Mouse (Mus musculus) forebrain, embryonic 15.5 days (tissue): ENCODE measurements around the gene Slc4a4. TPM values are rescaled to one million over a fixed set of nuclear protein-coding genes. Genes with fewer than 3 reads are reported as not detected.
"Not testable (repeated sequence)": the region's sequence is repeated elsewhere in the genome, so short reads cannot be mapped to it uniquely, and the experiment has no call there.

Experiments used
- ATAC-seq: fragments of 200-750 bp; cut with Nextera tagmentation; replicated peaks from 2 replicates; pipeline ENCODE4 v1.8.0; 2017; ENCODE audit warnings: mild to moderate bottlenecking, moderate TSS enrichment, moderate library complexity
- H3K27ac ChIP-seq: fragments of 300-500 bp; sonication (generic); replicated peaks from 2 replicates; pipeline ENCODE4 v1.5.1; 2015; ENCODE audit warnings: mild to moderate bottlenecking, inconsistent platforms
- H3K27me3 ChIP-seq: fragments of 300-500 bp; sonication (generic); 2 replicates; pipeline ENCODE4 v1.6.1; 2015; ENCODE audit warnings: inconsistent platforms
- H3K36me3 ChIP-seq: fragments of 300-500 bp; sonication (generic); 2 replicates; pipeline ENCODE4 v1.6.1; 2015; ENCODE audit warnings: mild to moderate bottlenecking, inconsistent platforms
- H3K4me1 ChIP-seq: fragments of 300-500 bp; sonication (generic); 2 replicates; pipeline ENCODE4 v1.6.1; 2015; ENCODE audit warnings: inconsistent platforms
- H3K4me2 ChIP-seq: fragments of 300-500 bp; sonication (generic); replicated peaks from 2 replicates; pipeline ENCODE4 v1.6.1; 2015; ENCODE audit warnings: mild to moderate bottlenecking, inconsistent platforms
- H3K4me3 ChIP-seq: fragments of 300-500 bp; sonication (generic); 2 replicates; pipeline ENCODE4 v1.5.1; 2015; ENCODE audit warnings: mild to moderate bottlenecking, inconsistent platforms
- H3K9ac ChIP-seq: fragments of 300-500 bp; sonication (generic); replicated peaks from 2 replicates; pipeline ENCODE4 v1.6.1; 2015; ENCODE audit warnings: mild to moderate bottlenecking, inconsistent platforms
- H3K9me3 ChIP-seq: fragments of 300-500 bp; sonication (generic); 2 replicates; pipeline ENCODE4 v1.6.1; 2016; ENCODE audit warnings: inconsistent platforms
- WGBS: fragments of 180-500 bp; shearing (Covaris S2); methylation state at CpG from one replicate; pipeline ENCODE4 v1.1.7; 2015; ENCODE audit warnings: mixed read lengths; 5-methylcytosine and 5-hydroxymethylcytosine counted together
- polyA plus RNA-seq: library from polyadenylated mRNA; unstranded; fragments of >200 nt; fragmentation: Nextera tagmentation; extraction: Ambion mirVana; gene quantifications from 2 replicates; pipeline ENCODE4 v1.2.1, GENCODE M21; 2015

Gene Slc4a4
- polyA plus RNA-seq, 1 experiment from 2014 or later: 4.1 TPM

- Histone ChIP-seq H3K27ac (no peak overlapping the region), H3K9ac (no peak overlapping the region), H3K27me3 (no peaks in the 10 kb centered on the region), H3K4me2 (no peak overlapping the region), H3K4me3 (no peak overlapping the region), H3K36me3 (no peaks in the 10 kb centered on the region), H3K9me3 (no peaks in the 10 kb centered on the region), H3K4me1 (no peaks in the 10 kb centered on the region)
- WGBS: 60% methylated on average over 4 of the region's 4 CpGs
- no peak for ATAC-seq
These were observed 215.9 kb downstream of the Slc4a4 start for GRCm38 (mm10) chr5:89102560-89102959.

DNA sequence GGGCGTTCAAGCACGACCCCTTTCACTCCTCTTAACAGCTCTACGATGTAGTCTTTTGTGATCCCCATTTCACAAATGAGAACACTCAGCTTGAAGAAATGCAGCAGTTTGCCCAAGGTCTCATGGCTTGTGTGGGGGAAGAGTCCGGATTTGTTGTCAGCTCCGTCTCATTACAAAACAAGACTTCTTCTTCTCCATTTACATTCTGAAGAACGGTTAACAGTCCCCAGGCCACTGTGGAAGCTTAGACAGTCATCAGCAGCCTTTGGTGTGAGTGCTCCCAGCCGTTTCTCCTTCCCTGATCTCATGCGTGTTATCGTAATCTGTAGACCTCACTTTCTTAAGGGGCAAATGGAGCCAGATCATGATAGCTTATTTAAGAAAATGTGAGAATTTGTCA lies 218.7 kb downstream of the Slc4a4 start:
- H3K9ac ChIP-seq: no peak overlapping the region
- H3K4me2 ChIP-seq: no peak overlapping the region
- H3K27me3 ChIP-seq: no peaks in the 10 kb centered on the region
- H3K36me3 ChIP-seq: no peaks in the 10 kb centered on the region
- no peaks in the 10 kb centered on the region for H3K9me3 ChIP-seq
- H3K27ac ChIP-seq: no peak overlapping the region
- H3K4me1 ChIP-seq: no peaks in the 10 kb centered on the region
- no peak for ATAC-seq
- H3K4me3 ChIP-seq: no peak overlapping the region
- WGBS: 51% methylated on average over 9 of the region's 9 CpGs

DNA sequence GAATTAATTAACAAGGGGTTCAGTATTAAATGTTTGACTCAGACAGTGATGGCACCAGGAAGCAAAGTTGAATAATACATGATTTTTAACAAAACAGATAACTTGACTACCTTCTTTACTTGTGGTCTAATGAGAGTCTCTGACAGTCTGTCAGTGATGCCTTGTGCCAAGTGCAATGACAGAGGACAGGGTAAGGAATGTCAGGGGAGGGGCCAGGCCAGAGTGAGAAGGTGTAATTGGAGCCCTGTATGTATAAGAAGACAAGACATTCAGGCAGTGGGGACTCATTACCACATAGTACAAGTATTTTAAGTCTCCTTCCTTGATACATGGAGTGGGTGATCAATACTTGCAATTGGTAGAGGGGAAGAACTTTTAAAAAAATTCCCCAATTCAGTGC lies 219.6 kb downstream of the Slc4a4 start:
- no peak for ATAC-seq
- Histone ChIP-seq H3K4me1 (no peaks in the 10 kb centered on the region), H3K9ac (no peak overlapping the region), H3K4me3 (no peak overlapping the region), H3K27me3 (no peaks in the 10 kb centered on the region), H3K9me3 (no peaks in the 10 kb centered on the region), H3K4me2 (no peak overlapping the region), H3K27ac (no peak overlapping the region), H3K36me3 (no peaks in the 10 kb centered on the region)

- H3K4me2 ChIP-seq: no peak overlapping the region
- H3K27ac ChIP-seq: no peak overlapping the region
- no peak overlapping the region for H3K4me3 ChIP-seq
- no peaks in the 10 kb centered on the region for H3K9me3 ChIP-seq
- H3K4me1 ChIP-seq: no peaks in the 10 kb centered on the region
- 82% methylated on average over 1 of the region's 1 CpGs for WGBS
- H3K36me3 ChIP-seq: no peaks in the 10 kb centered on the region
- no peak overlapping the region for H3K9ac ChIP-seq
- 0 out of 2 replicates have a peak, but pooled peaks have one; percentile 58 for ATAC-seq
- no peaks in the 10 kb centered on the region for H3K27me3 ChIP-seq
These were observed 222.2 kb downstream of the Slc4a4 start for GRCm38 (mm10) chr5:89108809-89109208.

DNA sequence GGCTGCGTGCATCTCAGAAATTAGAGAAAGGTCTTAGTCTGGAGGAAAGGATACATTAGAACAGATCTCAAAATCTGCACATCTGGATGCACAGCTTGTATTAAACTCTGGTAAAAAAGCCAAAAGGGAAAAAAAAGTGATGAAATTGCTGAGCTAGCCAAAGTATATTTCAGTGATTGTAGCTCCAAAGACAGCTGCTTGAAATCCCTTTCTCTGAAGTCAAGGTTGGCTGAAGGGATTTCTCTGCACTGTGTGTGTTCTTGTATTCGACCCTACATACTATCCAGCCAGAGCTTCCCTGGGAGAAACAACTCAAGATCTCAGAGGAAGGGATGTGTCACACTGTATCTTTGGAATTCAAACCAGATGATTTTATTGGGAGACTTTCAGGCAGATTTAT lies 223.2 kb downstream of the Slc4a4 start:
- Histone ChIP-seq H3K4me1 (no peaks in the 10 kb centered on the region), H3K36me3 (no peaks in the 10 kb centered on the region), H3K27ac (no peak overlapping the region), H3K9me3 (no peaks in the 10 kb centered on the region), H3K4me2 (no peak overlapping the region), H3K4me3 (no peak overlapping the region), H3K27me3 (no peaks in the 10 kb centered on the region), H3K9ac (no peak overlapping the region)
- 94% methylated on average over 2 of the region's 2 CpGs for WGBS
- ATAC-seq: no peak

DNA sequence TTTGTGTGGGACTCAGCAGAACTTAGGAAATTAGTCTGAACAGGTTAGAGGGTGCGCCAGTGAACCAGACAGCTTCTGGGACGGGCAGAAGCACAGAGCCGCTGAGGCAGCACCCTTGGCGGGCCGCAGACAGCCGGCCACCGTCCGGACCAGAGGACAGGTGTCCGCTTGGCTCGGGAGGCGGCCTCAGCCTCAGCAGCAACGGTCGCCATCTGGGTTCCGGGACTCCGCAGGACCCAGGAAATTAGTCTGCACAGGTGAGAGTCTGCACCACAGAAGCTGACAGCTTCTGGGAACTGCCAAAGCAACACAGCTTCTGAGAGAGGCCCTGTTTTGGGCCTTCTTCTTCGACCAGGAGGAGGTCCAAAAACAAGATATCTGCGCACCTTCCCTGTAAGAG lies 225.4 kb downstream of the Slc4a4 start:
- not testable (repeated sequence) for H3K4me2 ChIP-seq, H3K4me1 ChIP-seq, H3K9me3 ChIP-seq, H3K27ac ChIP-seq, H3K4me3 ChIP-seq, H3K36me3 ChIP-seq, H3K9ac ChIP-seq, ATAC-seq, H3K27me3 ChIP-seq
- 95% methylated on average over 15 of the region's 17 CpGs for WGBS

- no peaks in the 10 kb centered on the region for H3K36me3 ChIP-seq
- no peak for ATAC-seq
These were observed 234.3 kb downstream of the Slc4a4 start for GRCm38 (mm10) chr5:89120881-89121280.

GRCm38 (mm10) chr5:89123270-89123903 lies 236.8 kb downstream of the Slc4a4 start:
- WGBS: 70% methylated on average over 9 of the region's 9 CpGs
- Histone ChIP-seq H3K4me3 (no peak overlapping the region), H3K4me2 (no peak overlapping the region), H3K9me3 (no peaks in the 10 kb centered on the region), H3K4me1 (no peaks in the 10 kb centered on the region), H3K27ac (no peak overlapping the region), H3K9ac (no peak overlapping the region), H3K27me3 (no peaks in the 10 kb centered on the region), H3K36me3 (no peaks in the 10 kb centered on the region)
- ATAC-seq: no peak

More at GRCm38 (mm10) chr5:89120881-89121280, 234.3 kb downstream of the Slc4a4 start:
- Histone ChIP-seq H3K27me3 (no peaks in the 10 kb centered on the region), H3K27ac (no peak overlapping the region), H3K4me3 (no peak overlapping the region), H3K9me3 (no peaks in the 10 kb centered on the region), H3K9ac (no peak overlapping the region), H3K4me2 (no peak overlapping the region), H3K4me1 (no peaks in the 10 kb centered on the region)
- WGBS: 66% methylated on average over 1 of the region's 1 CpGs

DNA sequence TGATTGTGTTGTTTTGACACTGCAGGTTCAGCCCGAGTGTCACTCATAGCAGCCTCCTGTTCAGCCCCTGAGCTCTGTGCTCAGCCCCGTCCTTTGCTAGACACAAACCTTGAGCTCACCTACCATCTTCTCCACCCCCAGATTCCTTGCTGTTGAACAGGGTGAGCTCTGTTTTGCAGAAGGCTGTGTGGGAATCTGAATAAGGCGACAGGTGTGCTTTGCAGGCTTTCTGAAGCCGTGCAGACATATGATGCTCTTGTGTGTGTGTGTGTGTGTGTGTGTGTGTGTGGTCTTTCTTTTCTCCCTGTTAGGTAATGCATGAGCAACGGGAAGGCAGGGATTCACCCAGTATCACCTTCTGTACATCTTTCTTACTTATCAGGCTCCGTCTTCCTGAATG lies 241.6 kb downstream of the Slc4a4 start:
- Histone ChIP-seq H3K9me3 (no peaks in the 10 kb centered on the region), H3K4me1 (no peaks in the 10 kb centered on the region), H3K27ac (no peak overlapping the region), H3K4me3 (no peak overlapping the region), H3K9ac (no peak overlapping the region), H3K4me2 (no peak overlapping the region), H3K36me3 (no peaks in the 10 kb centered on the region), H3K27me3 (no peaks in the 10 kb centered on the region)
- WGBS: 88% methylated on average over 6 of the region's 6 CpGs
- no peak for ATAC-seq

DNA sequence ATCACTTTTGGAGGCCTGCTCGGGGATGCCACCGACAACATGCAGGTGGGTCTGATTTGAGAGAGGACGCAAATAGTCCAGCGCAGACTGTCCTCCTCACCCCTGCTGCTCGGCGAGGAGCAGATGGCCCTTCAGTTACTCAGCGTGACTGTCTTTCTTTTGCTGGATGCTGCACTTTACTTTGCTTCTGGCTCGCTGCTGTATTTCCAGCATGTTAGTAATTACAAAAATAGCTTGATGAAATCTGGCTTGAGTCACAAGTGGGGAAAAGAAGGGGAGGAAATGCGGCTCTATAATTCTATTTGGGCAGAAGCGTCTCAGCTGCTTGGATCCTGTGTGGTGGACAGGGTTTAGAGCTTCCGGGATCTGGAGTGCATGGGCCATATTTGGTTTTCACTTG lies 249.2 kb downstream of the Slc4a4 start:
- no peak overlapping the region for H3K9ac ChIP-seq
- no peaks in the 10 kb centered on the region for H3K4me1 ChIP-seq
- H3K27me3 ChIP-seq: no peaks in the 10 kb centered on the region
- no peak overlapping the region for H3K4me2 ChIP-seq
- no peak for ATAC-seq
- H3K27ac ChIP-seq: peak overlapping the region; percentile 44; the same call in 1 of the 2 replicates
- 75% methylated on average over 11 of the region's 11 CpGs for WGBS
- H3K9me3 ChIP-seq: no peaks in the 10 kb centered on the region
- no peaks in the 10 kb centered on the region for H3K36me3 ChIP-seq
- no peak overlapping the region for H3K4me3 ChIP-seq

GRCm38 (mm10) chr5:89140070-89140469 lies 253.5 kb downstream of the Slc4a4 start:
- no peak overlapping the region for H3K9ac ChIP-seq
- H3K27me3 ChIP-seq: no peaks in the 10 kb centered on the region
- H3K36me3 ChIP-seq: no peaks in the 10 kb centered on the region
- H3K27ac ChIP-seq: no peak overlapping the region
- no peaks in the 10 kb centered on the region for H3K9me3 ChIP-seq
- WGBS: 96% methylated on average over 2 of the region's 2 CpGs
- H3K4me3 ChIP-seq: no peak overlapping the region
- H3K4me1 ChIP-seq: no peaks in the 10 kb centered on the region
- H3K4me2 ChIP-seq: no peak overlapping the region
- ATAC-seq: no peak

DNA sequence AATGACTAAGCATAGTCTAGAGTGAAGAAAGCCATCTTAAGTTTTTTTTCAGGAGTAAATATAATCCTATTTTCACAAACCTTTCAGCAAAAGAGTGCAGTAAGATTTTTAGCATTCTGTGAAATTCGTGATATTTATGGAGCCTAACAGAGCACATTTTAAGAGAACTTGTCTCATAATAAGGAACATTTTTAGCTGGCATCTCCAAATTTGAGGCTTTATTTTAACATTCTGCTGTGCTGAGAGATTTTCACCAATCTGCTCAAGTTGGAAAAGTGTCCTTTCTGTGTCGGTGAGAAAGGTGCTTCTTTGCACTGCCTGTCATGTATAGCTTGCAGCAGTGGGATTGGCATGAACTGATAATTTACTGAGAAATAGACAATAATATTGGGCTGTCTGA lies 255.1 kb downstream of the Slc4a4 start:
- no peak for ATAC-seq
- Histone ChIP-seq H3K4me1 (no peaks in the 10 kb centered on the region), H3K9me3 (no peaks in the 10 kb centered on the region), H3K27me3 (no peaks in the 10 kb centered on the region), H3K36me3 (no peaks in the 10 kb centered on the region), H3K4me2 (no peak overlapping the region), H3K27ac (no peak overlapping the region), H3K9ac (no peak overlapping the region), H3K4me3 (no peak overlapping the region)
- WGBS: 81% methylated on average over 2 of the region's 2 CpGs

DNA sequence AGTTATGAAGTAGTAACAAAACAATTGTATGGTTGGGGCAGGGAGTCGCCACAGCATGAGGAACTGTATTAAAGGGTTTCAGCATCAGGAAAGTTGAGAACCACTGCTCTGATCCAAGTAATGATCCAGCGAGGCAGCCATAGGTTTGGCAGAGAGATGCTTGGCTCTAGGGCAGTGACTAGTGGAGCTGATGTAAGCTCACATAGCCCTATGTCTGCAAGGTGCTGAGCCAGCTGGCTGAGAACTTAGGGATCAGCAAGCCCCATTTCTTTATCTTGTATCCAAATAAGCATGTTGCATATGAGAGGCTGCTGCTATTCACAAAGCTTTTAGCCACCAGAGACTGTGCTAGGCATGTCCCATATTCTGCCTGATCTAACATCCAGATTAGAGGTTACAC lies 259.7 kb downstream of the Slc4a4 start:
- H3K27me3 ChIP-seq: no peaks in the 10 kb centered on the region
- 87% methylated on average over 2 of the region's 2 CpGs for WGBS
- H3K4me2 ChIP-seq: no peak overlapping the region
- no peak overlapping the region for H3K4me3 ChIP-seq
- H3K9ac ChIP-seq: no peak overlapping the region
- H3K4me1 ChIP-seq: 0 out of 2 replicates have a peak, but pooled peaks cover 4% of the 10 kb centered on the region
- ATAC-seq: no peak
- H3K9me3 ChIP-seq: no peaks in the 10 kb centered on the region
- H3K27ac ChIP-seq: no peak overlapping the region
- no peaks in the 10 kb centered on the region for H3K36me3 ChIP-seq
